Mouse (Mus musculus): ENCODE data around the gene Dennd1b. TPM values are rescaled to one million over a fixed set of nuclear protein-coding genes. Genes with fewer than 3 reads are reported as not detected.

Gene Dennd1b
- total RNA-seq, 2 experiments from 2014 or later = 20.6 to 21.9 TPM

- DNase-seq = no peak
Observed at GRCm38 (mm10) chr1:138962266-138963101, 751 bp upstream of the Dennd1b start.

GRCm38 (mm10) chr1:138963868-138964458, 728 bp downstream of the Dennd1b start:
- DNase-seq = peak; percentile 33 to 61

GRCm38 (mm10) chr1:138965069-138965468, 1.8 kb downstream of the Dennd1b start:
- no peak for DNase-seq

GRCm38 (mm10) chr1:138965511-138965910, 2.3 kb downstream of the Dennd1b start:
- DNase-seq = no peak

- no peak for DNase-seq
Observed at GRCm38 (mm10) chr1:138967450-138967849, 4.2 kb downstream of the Dennd1b start.

- DNase-seq = no peak
Observed at GRCm38 (mm10) chr1:138970053-138970452, 6.8 kb downstream of the Dennd1b start.

GRCm38 (mm10) chr1:138973541-138974224, 10.4 kb downstream of the Dennd1b start:
- peak in 1 of 2 experiments; percentile 30 for DNase-seq

GRCm38 (mm10) chr1:138974836-138975235, 11.6 kb downstream of the Dennd1b start:
- no peak for DNase-seq

- DNase-seq = no peak
Observed at GRCm38 (mm10) chr1:138975945-138976344, 12.7 kb downstream of the Dennd1b start.

- peak; percentile 74 to 86 for DNase-seq
Observed at GRCm38 (mm10) chr1:138982203-138982602, 19.0 kb downstream of the Dennd1b start.

GRCm38 (mm10) chr1:138982611-138983010, 19.4 kb downstream of the Dennd1b start:
- no peak for DNase-seq

GRCm38 (mm10) chr1:138983064-138983463, 19.8 kb downstream of the Dennd1b start:
- no peak for DNase-seq

- peak in 1 of 2 experiments; percentile 61 for DNase-seq
Observed at GRCm38 (mm10) chr1:138983465-138983864, 20.2 kb downstream of the Dennd1b start.

GRCm38 (mm10) chr1:138984161-138984560, 20.9 kb downstream of the Dennd1b start:
- DNase-seq = no peak

- peak in 1 of 2 experiments; percentile 59 for DNase-seq
Observed at GRCm38 (mm10) chr1:138992384-138993138, 29.3 kb downstream of the Dennd1b start.

- DNase-seq = no peak
Observed at GRCm38 (mm10) chr1:138995621-138996380, 32.6 kb downstream of the Dennd1b start.

GRCm38 (mm10) chr1:138996663-138997062, 33.4 kb downstream of the Dennd1b start:
- DNase-seq = no peak

GRCm38 (mm10) chr1:139000675-139001379, 37.6 kb downstream of the Dennd1b start:
- no peak for DNase-seq

GRCm38 (mm10) chr1:139003503-139003902, 40.3 kb downstream of the Dennd1b start:
- DNase-seq = no peak

- DNase-seq = no peak
Observed at GRCm38 (mm10) chr1:139006000-139006399, 42.8 kb downstream of the Dennd1b start.

GRCm38 (mm10) chr1:139007475-139007874, 44.2 kb downstream of the Dennd1b start:
- DNase-seq = no peak
